Mouse (Mus musculus): ENCODE results near the gene Tex13a. TPM values are rescaled to one million over a fixed set of nuclear protein-coding genes. Genes with fewer than 3 reads are reported as not detected.

Gene Tex13a
- not detected for total RNA-seq (2021)
- long read RNA-seq = 0 reads

DNA sequence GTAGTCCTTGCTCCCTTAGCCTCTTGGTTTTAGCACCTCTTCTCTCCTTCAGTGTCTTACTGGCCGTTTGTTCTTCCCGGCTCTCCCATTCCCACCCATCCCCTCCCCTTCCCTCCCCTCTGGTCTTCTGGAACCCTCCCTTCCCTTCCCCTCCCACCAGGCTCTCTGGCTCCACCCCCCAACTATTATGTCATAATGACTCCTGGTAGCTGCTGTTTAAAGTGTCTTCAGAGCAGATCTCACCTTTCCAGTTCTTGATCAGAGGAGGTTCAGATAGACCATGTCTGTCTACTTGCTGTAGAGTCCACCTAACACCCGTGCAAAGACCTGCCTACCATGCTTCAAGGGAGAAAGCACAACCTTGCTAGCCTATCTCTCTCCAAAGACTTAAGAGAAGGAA lies at the start of gene Tex13a:
Tex13a (minus strand) TSS at position 101 of the 400 bp plus-strand sequence.
- no peak for DNase-seq (ENCODE audit: low spot score in 2 of 2)

DNA sequence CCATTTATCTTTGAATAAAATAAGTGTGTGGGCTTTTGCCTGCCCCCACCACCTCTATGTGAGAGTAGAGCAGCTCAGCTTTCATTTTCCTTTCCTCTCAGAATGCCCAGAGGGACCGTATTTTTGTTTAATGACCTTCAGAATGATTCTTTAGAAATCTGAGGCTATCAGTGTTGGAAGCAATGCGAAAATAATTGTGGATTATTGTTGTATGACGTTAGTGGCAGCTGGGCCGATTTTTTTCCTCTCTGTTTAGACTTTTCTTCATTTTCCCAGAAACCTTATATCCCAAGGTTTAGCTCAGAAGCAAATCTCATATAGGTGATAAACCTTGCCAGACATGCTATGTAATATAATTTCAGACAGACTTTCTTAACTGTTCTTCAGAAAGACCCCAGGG lies 25.2 kb upstream of the Tex13a start:
- no peak for DNase-seq (ENCODE audit: low spot score in 2 of 2)

DNA sequence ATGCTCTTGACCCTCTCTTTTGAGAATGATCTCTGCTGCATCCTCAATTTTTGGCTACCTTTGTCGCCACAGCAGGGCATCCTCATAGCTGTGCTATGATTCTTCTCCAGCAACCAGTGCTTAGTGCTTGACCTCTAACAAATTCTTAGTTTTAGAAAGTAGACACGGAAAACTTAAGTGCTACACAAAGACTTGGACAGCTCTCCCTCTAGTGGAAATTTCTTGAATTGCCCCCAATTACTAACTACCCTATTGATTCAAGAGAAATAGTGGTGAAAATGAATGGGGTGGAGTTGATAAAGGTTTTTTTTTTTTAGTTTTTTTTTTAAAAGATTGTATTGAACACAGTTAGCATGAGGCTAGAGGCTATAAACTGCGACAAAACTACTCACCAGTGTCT lies 39.2 kb downstream of the Tex13a start:
- peak; percentile 2 to 10 for DNase-seq (ENCODE audit: low spot score in 2 of 2)

Measured in layer of hippocampus, postnatal 10 days (tissue).